Mouse (Mus musculus) lung, embryonic 15.5 days (tissue): ENCODE data around the gene Tmem72. TPM values are rescaled to one million over a fixed set of nuclear protein-coding genes. Genes with fewer than 3 reads are reported as not detected.

Experiments
- microRNA-seq: library from miRNA; unstranded; fragments of <30 nt; microRNA quantifications from one replicate; pipeline ENCODE4, GENCODE M21; 2016
- polyA plus RNA-seq: library from polyadenylated mRNA; unstranded; fragments of >200 nt; fragmentation: Nextera tagmentation; extraction: Ambion mirVana; gene quantifications from 2 replicates; pipeline ENCODE4 v1.2.1, GENCODE M21; 2015

Tmem72 gene
- polyA plus RNA-seq, 1 experiment from 2014 or later: 0.05 TPM

Small RNA genes within 50 kb of the gene (microRNA-seq; reads per million reads assigned to microRNA genes)
- not detected for gene Mir7043

Other genes with a start within 250 kb of the Tmem72 start
- not detected in 2 replicates for gene Olfr211, start 227.8 kb downstream of the Tmem72 start, polyA plus RNA-seq
- gene Olfr212, start 210.4 kb downstream of the Tmem72 start, polyA plus RNA-seq: not detected in 2 replicates
- gene Olfr213, start 178.5 kb downstream of the Tmem72 start, polyA plus RNA-seq: not detected in 2 replicates
- 0.36 and 0.78 TPM in 2 replicates for gene Gm5580, start 165.8 kb downstream of the Tmem72 start, polyA plus RNA-seq
- not detected in 2 replicates for gene Olfr214, start 162.7 kb downstream of the Tmem72 start, polyA plus RNA-seq
- gene Olfr215, start 132.7 kb downstream of the Tmem72 start, polyA plus RNA-seq: not detected in 2 replicates
- 162 and 169 TPM in 2 replicates for gene Zfp422, start 87.9 kb downstream of the Tmem72 start, polyA plus RNA-seq
- gene Depp1, start 66.3 kb downstream of the Tmem72 start, polyA plus RNA-seq: 33.2 and 38.0 TPM in 2 replicates
- gene Rassf4, start 43.0 kb downstream of the Tmem72 start, polyA plus RNA-seq: 6.0 TPM in 2 replicates